Comparison of ENCODE assay signal across 12 mouse cellular contexts in the genomic region with DNA sequence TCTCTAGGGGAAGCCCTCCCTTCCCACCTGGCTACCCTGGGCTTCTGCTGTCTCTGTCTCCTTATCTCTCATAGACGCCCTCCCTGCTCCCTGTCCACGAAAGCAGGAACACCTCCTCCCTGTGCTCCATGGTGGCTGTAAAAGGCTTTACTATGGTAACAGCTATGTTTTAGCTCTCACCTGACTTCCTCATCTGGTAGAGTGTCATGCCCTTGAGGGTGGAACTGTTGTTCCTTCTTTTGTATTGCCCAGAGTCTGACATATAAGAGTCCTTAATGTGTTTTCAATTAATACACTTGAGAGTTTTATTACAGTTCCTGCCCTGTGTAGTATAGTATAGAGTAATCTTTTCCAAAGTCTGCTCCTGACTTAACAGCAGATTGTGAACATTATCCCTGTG. TPM values are rescaled to one million over a fixed set of nuclear protein-coding genes. Genes with fewer than 3 reads are reported as not detected.
A peak's percentile ranks its signal among the peaks of the same experiment; 100 is the strongest.
DNase-seq lines count a peak whose midpoint lies in the region; ATAC-seq and TF ChIP-seq lines count a peak whose summit lies in the region.
"Had no signal": no experiment of that assay in that cellular context is flagged by ENCODE, and none has a peak within 500 bp of the region (broad histone marks: within the 10 kb centered on the region; RNA-seq: fewer than 3 reads in every experiment).

No protein-coding gene starts in this region.

- no peak overlapping the region for H3K4me3 ChIP-seq in kidney, embryonic 16.5 days (ENCODE audit: low read length)
- H3K4me3 ChIP-seq in intestine, embryonic 14.5 days (ENCODE audit: low read depth, low read length) = no peak overlapping the region
- no peak overlapping the region for H3K4me3 ChIP-seq in stomach, postnatal 0 days (ENCODE audit: low read depth, low read length)
- H3K4me3 ChIP-seq: forebrain, embryonic 15.5 days; hindbrain, embryonic 15.5 days; midbrain, embryonic 13.5 days had no signal

- H3K27ac ChIP-seq in kidney, embryonic 16.5 days (ENCODE audit: low read length) = no peak overlapping the region
- H3K27ac ChIP-seq in intestine, embryonic 14.5 days (ENCODE audit: low read depth) = 0 out of 2 replicates have a peak overlapping the region, but pooled peaks have one; percentile 3
- H3K27ac ChIP-seq in stomach, postnatal 0 days (replicated peaks) = peak overlapping the region; percentile 69
- H3K27ac ChIP-seq: forebrain, embryonic 15.5 days; hindbrain, embryonic 15.5 days; midbrain, embryonic 13.5 days had no signal

- TF ChIP-seq EP300 in stomach, postnatal 0 days (optimal IDR thresholded peaks at IDR 0.05) = no peak

- no peak for DNase-seq in kidney, postnatal 36 days
- no peak for DNase-seq in intestine, embryonic 14.5 days (ENCODE audit: low spot score)
- no peak for DNase-seq in stomach, postnatal 0 days (ENCODE audit: low spot score)
- no peak for DNase-seq in embryo, embryonic 11 days
- no peak for DNase-seq in frontal cortex, postnatal 10 days (ENCODE audit: low spot score in 2 of 2)
- DNase-seq: cerebellum, adult 9-10 months; gastrocnemius, postnatal 10 days had no signal

- ATAC-seq in kidney, embryonic 16.5 days (ENCODE audit: low FRiP score, low TSS enrichment) = 0 out of 2 replicates have a peak, but pooled peaks have one; percentile 24
- peak; percentile 30; the same call in 1 of the 2 replicates for ATAC-seq in intestine, embryonic 14.5 days (replicated peaks; ENCODE audit: low FRiP score, low TSS enrichment, low read depth)
- ATAC-seq in megakaryocyte, adult 5-6 weeks (ENCODE audit: poor library complexity, severe bottlenecking) = peak; percentile 75
- ATAC-seq in stomach, postnatal 0 days (ENCODE audit: low FRiP score, low TSS enrichment) = peak; percentile 51
- ATAC-seq: forebrain, embryonic 15.5 days; midbrain, embryonic 13.5 days had no signal

- WGBS in kidney, embryonic 16.5 days = 56% methylated on average over 2 of the region's 2 CpGs
- WGBS in intestine, embryonic 14.5 days = 50% methylated on average over 2 of the region's 2 CpGs
- WGBS in stomach, postnatal 0 days = 58% methylated on average over 2 of the region's 2 CpGs

- no peak overlapping the region for H3K9ac ChIP-seq in kidney, embryonic 16.5 days (replicated peaks; ENCODE audit: low read length)
- H3K9ac ChIP-seq in intestine, embryonic 14.5 days (ENCODE audit: low read length) = no peak overlapping the region
- H3K9ac ChIP-seq in stomach, postnatal 0 days (ENCODE audit: low read length) = no peak overlapping the region
- H3K9ac ChIP-seq: forebrain, embryonic 15.5 days; hindbrain, embryonic 15.5 days; midbrain, embryonic 13.5 days had no signal

- H3K36me3 ChIP-seq in kidney, embryonic 16.5 days (ENCODE audit: insufficient read depth, low read length) = peaks cover 16% of the 10 kb centered on the region
- H3K36me3 ChIP-seq in intestine, embryonic 14.5 days (ENCODE audit: control insufficient read depth, insufficient read depth, low read length) = peaks cover 24% of the 10 kb centered on the region
- no peaks in the 10 kb centered on the region for H3K36me3 ChIP-seq in stomach, postnatal 0 days (ENCODE audit: control insufficient read depth, insufficient read depth, low read length)
- H3K36me3 ChIP-seq: forebrain, embryonic 15.5 days; hindbrain, embryonic 15.5 days had no signal

- no peak overlapping the region for H3K4me2 ChIP-seq in kidney, embryonic 16.5 days (replicated peaks; ENCODE audit: low read depth, low read length)
- H3K4me2 ChIP-seq in intestine, embryonic 14.5 days (ENCODE audit: low read length) = no peak overlapping the region
- H3K4me2 ChIP-seq in stomach, postnatal 0 days (replicated peaks; ENCODE audit: low read depth) = no peak overlapping the region
- H3K4me2 ChIP-seq: forebrain, embryonic 15.5 days; hindbrain, embryonic 15.5 days; midbrain, embryonic 13.5 days had no signal

- no peaks in the 10 kb centered on the region for H3K27me3 ChIP-seq in kidney, embryonic 16.5 days (ENCODE audit: insufficient read depth, low read length)
- no peaks in the 10 kb centered on the region for H3K27me3 ChIP-seq in intestine, embryonic 14.5 days (replicated peaks; ENCODE audit: control insufficient read depth, insufficient read depth, low read length)
- no peaks in the 10 kb centered on the region for H3K27me3 ChIP-seq in stomach, postnatal 0 days (ENCODE audit: control insufficient read depth, insufficient read depth, low read length)
- H3K27me3 ChIP-seq: forebrain, embryonic 15.5 days; hindbrain, embryonic 15.5 days; midbrain, embryonic 13.5 days had no signal

- no peaks in the 10 kb centered on the region for H3K9me3 ChIP-seq in kidney, embryonic 16.5 days (ENCODE audit: low read length)
- no peaks in the 10 kb centered on the region for H3K9me3 ChIP-seq in intestine, embryonic 14.5 days (ENCODE audit: control insufficient read depth, low read length)
- H3K9me3 ChIP-seq in stomach, postnatal 0 days (ENCODE audit: control insufficient read depth, low read length) = no peaks in the 10 kb centered on the region
- H3K9me3 ChIP-seq: forebrain, embryonic 15.5 days; hindbrain, embryonic 15.5 days; midbrain, embryonic 13.5 days had no signal

- peaks cover 34% of the 10 kb centered on the region for H3K4me1 ChIP-seq in kidney, embryonic 16.5 days (ENCODE audit: insufficient read depth, low read length)
- H3K4me1 ChIP-seq in intestine, embryonic 14.5 days (replicated peaks; ENCODE audit: control insufficient read depth, insufficient read depth, low read length) = peaks cover 11% of the 10 kb centered on the region
- 0 out of 2 replicates have a peak, but pooled peaks cover 3% of the 10 kb centered on the region for H3K4me1 ChIP-seq in stomach, postnatal 0 days (replicated peaks; ENCODE audit: control insufficient read depth, insufficient read depth)

- TF ChIP-seq CTCF in stomach, postnatal 0 days (IDR thresholded peaks at IDR 0.05; ENCODE audit: low read depth) = no peak

RNA-seq across cellular contexts. Expression of a gene that starts 36.9 kb away (rescaled TPM):
- polyA plus RNA-seq in kidney, embryonic 16.5 days (2015; fragmentation: Nextera tagmentation; extraction: Ambion mirVana) = 38.3 and 42.8 TPM in 2 replicates
- polyA plus RNA-seq in intestine, embryonic 14.5 days (2014; fragmentation: Nextera tagmentation; extraction: Ambion mirVana) = 52.3 and 59.1 TPM in 2 replicates
- 14.3 and 17.1 TPM in 2 replicates for total RNA-seq in megakaryocyte, adult 5-6 weeks (2015)
- total RNA-seq in megakaryocyte, adult 5-6 weeks (2017) = 14.1 and 21.6 TPM in 2 replicates
- 25.9 and 31.5 TPM in 2 replicates for polyA plus RNA-seq in stomach, postnatal 0 days (2015; fragmentation: Nextera tagmentation; extraction: Ambion mirVana)

Comparison
In these comparisons a context has a peak if more than half of its experiments do, and no peak if none do; other contexts are left out.
1. ATAC-seq: peak in every context shown above with its lines; median percentile 75 in megakaryocyte, adult 5-6 weeks; 51 in stomach, postnatal 0 days; 30 in intestine, embryonic 14.5 days; 24 in kidney, embryonic 16.5 days.